In genomic region chr7:126667495-126668090, GRCm38 (mm10) we compare ENCODE assay signal across 21 mouse cellular contexts. TPM values are rescaled to one million over a fixed set of nuclear protein-coding genes. Genes with fewer than 3 reads are reported as not detected.
DNase-seq lines count a peak whose midpoint lies in the region; ATAC-seq and TF ChIP-seq lines count a peak whose summit lies in the region.
"Had no signal": no experiment of that assay in that cellular context is flagged by ENCODE, and none has a peak within 500 bp of the region (broad histone marks: within the 10 kb centered on the region; RNA-seq: fewer than 3 reads in every experiment).

No protein-coding gene starts in this region.

- WGBS in kidney, embryonic 15.5 days, result 78% methylated on average over 9 of the region's 9 CpGs
- 83% methylated on average over 9 of the region's 9 CpGs for WGBS in stomach, embryonic 16.5 days
- 79% methylated on average over 9 of the region's 9 CpGs for WGBS in stomach, postnatal 0 days

- H3K4me1 ChIP-seq in kidney, embryonic 15.5 days, result no peaks in the 10 kb centered on the region
- H3K4me1 ChIP-seq in stomach, embryonic 16.5 days (ENCODE audit: control insufficient read depth, insufficient read depth, low read length), result no peaks in the 10 kb centered on the region
- no peaks in the 10 kb centered on the region for H3K4me1 ChIP-seq in stomach, postnatal 0 days (replicated peaks; ENCODE audit: control insufficient read depth, insufficient read depth)
- H3K4me1 ChIP-seq: heart, embryonic 10.5 days had no signal

- H3K27me3 ChIP-seq in kidney, embryonic 15.5 days, result no peaks in the 10 kb centered on the region
- H3K27me3 ChIP-seq in stomach, embryonic 16.5 days (ENCODE audit: control insufficient read depth, insufficient read depth, low read length), result no peaks in the 10 kb centered on the region
- no peaks in the 10 kb centered on the region for H3K27me3 ChIP-seq in stomach, postnatal 0 days (ENCODE audit: control insufficient read depth, insufficient read depth, low read length)
- H3K27me3 ChIP-seq: CH12.LX had no signal

- ATAC-seq in kidney, embryonic 15.5 days (replicated peaks; ENCODE audit: low FRiP score), result no peak
- ATAC-seq in stomach, embryonic 16.5 days (ENCODE audit: insufficient read depth, low FRiP score), result no peak
- ATAC-seq in stomach, postnatal 0 days (ENCODE audit: low FRiP score, low TSS enrichment), result no peak
- ATAC-seq: forebrain, postnatal 0 days had no signal

- no peak for TF ChIP-seq CTCF in gastrocnemius, adult 2 months (IDR thresholded peaks at IDR 0.05)
- no peak for TF ChIP-seq CTCF in stomach, postnatal 0 days (IDR thresholded peaks at IDR 0.05; ENCODE audit: low read depth)

- no peak overlapping the region for H3K9ac ChIP-seq in kidney, embryonic 15.5 days
- no peak overlapping the region for H3K9ac ChIP-seq in stomach, embryonic 16.5 days (ENCODE audit: low read length)
- H3K9ac ChIP-seq in stomach, postnatal 0 days (ENCODE audit: low read length), result no peak overlapping the region
- H3K9ac ChIP-seq: forebrain, postnatal 0 days; hindbrain, embryonic 14.5 days; liver, embryonic 14.5 days had no signal

- peak overlapping the region; percentile 67 for H3K27ac ChIP-seq in gastrocnemius, adult 2 months
- peak overlapping the region; percentile 33 for H3K27ac ChIP-seq in kidney, embryonic 15.5 days
- H3K27ac ChIP-seq in stomach, embryonic 16.5 days (ENCODE audit: low read length), result peak overlapping the region; percentile 62
- no peak overlapping the region for H3K27ac ChIP-seq in stomach, postnatal 0 days (replicated peaks)
- H3K27ac ChIP-seq: hindbrain, embryonic 14.5 days; liver, embryonic 14.5 days had no signal

- H3K4me2 ChIP-seq in kidney, embryonic 15.5 days, result no peak overlapping the region
- no peak overlapping the region for H3K4me2 ChIP-seq in stomach, embryonic 16.5 days (ENCODE audit: low read depth, low read length)
- H3K4me2 ChIP-seq in stomach, postnatal 0 days (replicated peaks; ENCODE audit: low read depth), result no peak overlapping the region
- H3K4me2 ChIP-seq: hindbrain, embryonic 14.5 days had no signal

- intact Hi-C loops in gastrocnemius, adult 2 months (cut with DNase I), result no loop called here

- no peak for TF ChIP-seq EP300 in stomach, postnatal 0 days (optimal IDR thresholded peaks at IDR 0.05)

- DNase-seq in gastrocnemius, adult 2 months, result no peak
- no peak for DNase-seq in gastrocnemius, postnatal 10 days
- DNase-seq in kidney, adult 8-10 months, result no peak
- DNase-seq in stomach, postnatal 0 days (ENCODE audit: low spot score), result no peak
- DNase-seq in yolk sac, embryonic 10.5 days (ENCODE audit: low spot score), result peak; percentile 28
- no peak for DNase-seq in left cerebral cortex, adult 18-20 months (ENCODE audit: low spot score in 2 of 2)
- DNase-seq: adrenal gland, adult 2 months; cerebellum, adult 11 months; cerebellum, postnatal 36 days; forebrain, postnatal 0 days; kidney, adult 18-20 months; kidney, postnatal 4 days; left cerebral cortex, postnatal 4 days; thymus, adult 2 months had no signal

- no peak overlapping the region for H3K4me3 ChIP-seq in gastrocnemius, adult 2 months
- H3K4me3 ChIP-seq in kidney, embryonic 15.5 days (replicated peaks), result no peak overlapping the region
- no peak overlapping the region for H3K4me3 ChIP-seq in stomach, embryonic 16.5 days (replicated peaks; ENCODE audit: low read length)
- no peak overlapping the region for H3K4me3 ChIP-seq in stomach, postnatal 0 days (ENCODE audit: low read depth, low read length)
- H3K4me3 ChIP-seq: heart, embryonic 10.5 days had no signal

- H3K36me3 ChIP-seq in kidney, embryonic 15.5 days, result peaks cover 79% of the 10 kb centered on the region
- no peaks in the 10 kb centered on the region for H3K36me3 ChIP-seq in stomach, embryonic 16.5 days (ENCODE audit: control insufficient read depth, insufficient read depth, low read length)
- H3K36me3 ChIP-seq in stomach, postnatal 0 days (ENCODE audit: control insufficient read depth, insufficient read depth, low read length), result peaks cover 3% of the 10 kb centered on the region; the same call in 1 of the 2 replicates

- no peaks in the 10 kb centered on the region for H3K9me3 ChIP-seq in kidney, embryonic 15.5 days (replicated peaks)
- H3K9me3 ChIP-seq in stomach, embryonic 16.5 days (replicated peaks; ENCODE audit: control insufficient read depth, low read length), result no peaks in the 10 kb centered on the region
- no peaks in the 10 kb centered on the region for H3K9me3 ChIP-seq in stomach, postnatal 0 days (ENCODE audit: control insufficient read depth, low read length)
- H3K9me3 ChIP-seq: heart, embryonic 10.5 days had no signal

RNA-seq across cellular contexts. Expression of gene Sult1a1, which starts 8.6 kb away (rescaled TPM):
- total RNA-seq in gastrocnemius, adult 2 months (2021), result 10 to 100 TPM; 16.6 to 16.8 TPM
- total RNA-seq in gastrocnemius, postnatal 10 days (2021), result 10 to 100 TPM; 13.8 to 24.7 TPM
- 6.2 and 8.3 TPM in 2 replicates for polyA plus RNA-seq in kidney, embryonic 15.5 days (2015; fragmentation: Nextera tagmentation; extraction: Ambion mirVana)
- polyA plus RNA-seq in stomach, embryonic 16.5 days (2015; fragmentation: Nextera tagmentation; extraction: Ambion mirVana), result 11.9 and 13.0 TPM in 2 replicates
- 10.9 and 12.4 TPM in 2 replicates for polyA plus RNA-seq in stomach, postnatal 0 days (2015; fragmentation: Nextera tagmentation; extraction: Ambion mirVana)
- total RNA-seq in left cerebral cortex, adult 18-20 months (2021), result 10 to 100 TPM in 1 of 2 experiments, 1 to 10 TPM in 1; 8.1 to 12.9 TPM
- total RNA-seq: megakaryocyte-erythroid progenitor cell, adult 5-6 weeks had no signal

RNA-seq across cellular contexts. Expression of gene Sgf29, which starts 18.5 kb away (rescaled TPM):
- total RNA-seq in gastrocnemius, adult 2 months (2021), result 10 to 100 TPM; 30.0 to 34.1 TPM
- total RNA-seq in gastrocnemius, postnatal 10 days (2021), result 10 to 100 TPM; 21.9 to 22.9 TPM
- 48.2 and 55.0 TPM in 2 replicates for polyA plus RNA-seq in kidney, embryonic 15.5 days (2015; fragmentation: Nextera tagmentation; extraction: Ambion mirVana)
- polyA plus RNA-seq in stomach, embryonic 16.5 days (2015; fragmentation: Nextera tagmentation; extraction: Ambion mirVana), result 40.4 and 47.6 TPM in 2 replicates
- polyA plus RNA-seq in stomach, postnatal 0 days (2015; fragmentation: Nextera tagmentation; extraction: Ambion mirVana), result 28.6 and 28.9 TPM in 2 replicates
- total RNA-seq in left cerebral cortex, adult 18-20 months (2021), result 10 to 100 TPM; 30.5 to 32.9 TPM

RNA-seq across cellular contexts. Expression of gene Bola2, which starts 27.6 kb away (rescaled TPM):
- 10 to 100 TPM; 35.1 to 36.9 TPM for total RNA-seq in gastrocnemius, adult 2 months (2021)
- total RNA-seq in gastrocnemius, postnatal 10 days (2021), result 10 to 100 TPM; 53.6 to 54.4 TPM
- 144 and 146 TPM in 2 replicates for polyA plus RNA-seq in kidney, embryonic 15.5 days (2015; fragmentation: Nextera tagmentation; extraction: Ambion mirVana)
- 93.0 and 107 TPM in 2 replicates for polyA plus RNA-seq in stomach, embryonic 16.5 days (2015; fragmentation: Nextera tagmentation; extraction: Ambion mirVana)
- 92.3 and 93.4 TPM in 2 replicates for polyA plus RNA-seq in stomach, postnatal 0 days (2015; fragmentation: Nextera tagmentation; extraction: Ambion mirVana)
- total RNA-seq in left cerebral cortex, adult 18-20 months (2021), result 10 to 100 TPM; 90.5 to 94.8 TPM

RNA-seq across cellular contexts. Expression of gene Slx1b, which starts 28.0 kb away (rescaled TPM):
- 1 to 10 TPM; 2.7 to 3.3 TPM for total RNA-seq in gastrocnemius, adult 2 months (2021)
- 1 to 10 TPM; 4.2 to 6.1 TPM for total RNA-seq in gastrocnemius, postnatal 10 days (2021)
- polyA plus RNA-seq in kidney, embryonic 15.5 days (2015; fragmentation: Nextera tagmentation; extraction: Ambion mirVana), result 12.9 and 13.1 TPM in 2 replicates
- polyA plus RNA-seq in stomach, embryonic 16.5 days (2015; fragmentation: Nextera tagmentation; extraction: Ambion mirVana), result 9.0 and 9.5 TPM in 2 replicates
- polyA plus RNA-seq in stomach, postnatal 0 days (2015; fragmentation: Nextera tagmentation; extraction: Ambion mirVana), result 6.1 and 6.2 TPM in 2 replicates
- 10 to 100 TPM; 14.5 to 15.1 TPM for total RNA-seq in left cerebral cortex, adult 18-20 months (2021)

RNA-seq across cellular contexts. Expression of gene Nupr1, which starts 36.9 kb away (rescaled TPM):
- 10 to 100 TPM in 1 of 2 experiments, 1 to 10 TPM in 1; 8.8 to 10.9 TPM for total RNA-seq in gastrocnemius, adult 2 months (2021)
- total RNA-seq in gastrocnemius, postnatal 10 days (2021), result 10 to 100 TPM; 19.0 to 25.3 TPM
- polyA plus RNA-seq in kidney, embryonic 15.5 days (2015; fragmentation: Nextera tagmentation; extraction: Ambion mirVana), result 9.7 and 13.6 TPM in 2 replicates
- polyA plus RNA-seq in stomach, embryonic 16.5 days (2015; fragmentation: Nextera tagmentation; extraction: Ambion mirVana), result 133 and 141 TPM in 2 replicates
- polyA plus RNA-seq in stomach, postnatal 0 days (2015; fragmentation: Nextera tagmentation; extraction: Ambion mirVana), result 140 and 182 TPM in 2 replicates
- 10 to 100 TPM; 20.3 to 22.6 TPM for total RNA-seq in left cerebral cortex, adult 18-20 months (2021)
